Mouse (Mus musculus) effector memory CD4-positive, alpha-beta T cell, adult 7 months (primary cell): ENCODE data around the gene Fxyd1. TPM values are rescaled to one million over a fixed set of nuclear protein-coding genes. Genes with fewer than 3 reads are reported as not detected.

Source experiments
- polyA plus RNA-seq: library from polyadenylated mRNA; unstranded; fragments of 100-300 nt; shearing (Covaris generic); gene quantifications from one replicate; pipeline ENCODE4 v1.2.1, GENCODE M21; 2017

The Fxyd1 gene
- polyA plus RNA-seq: not detected

DNA sequence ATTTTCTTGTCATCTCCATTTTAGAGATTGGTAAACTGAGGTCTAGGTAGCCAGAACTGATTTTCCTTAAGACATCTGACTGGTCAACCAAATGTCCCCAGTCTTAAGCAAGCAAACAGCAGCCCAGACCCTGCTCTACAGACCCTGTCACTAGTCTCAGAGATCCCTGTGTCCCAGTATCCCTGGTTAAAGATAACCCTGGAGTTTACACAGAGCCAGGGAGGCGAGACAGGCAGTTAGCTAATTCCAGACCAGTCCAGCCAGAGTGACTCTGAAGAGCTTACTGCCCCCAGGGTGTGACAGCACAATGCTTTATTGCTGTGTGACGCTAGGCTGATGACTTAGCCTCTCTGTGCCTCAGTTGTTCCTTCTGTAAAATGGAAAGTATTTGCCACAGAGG, at the start of gene Fxyd1:
TSS of gene Fxyd1 (minus strand) at position 129 of the 400 bp plus-strand sequence.

GRCm38 (mm10) chr7:31076492-31076891, 19.5 kb upstream of the Fxyd1 start, which contains the start of gene Fxyd3:
Fxyd3 (minus strand) TSS chr7:31076704.

DNA sequence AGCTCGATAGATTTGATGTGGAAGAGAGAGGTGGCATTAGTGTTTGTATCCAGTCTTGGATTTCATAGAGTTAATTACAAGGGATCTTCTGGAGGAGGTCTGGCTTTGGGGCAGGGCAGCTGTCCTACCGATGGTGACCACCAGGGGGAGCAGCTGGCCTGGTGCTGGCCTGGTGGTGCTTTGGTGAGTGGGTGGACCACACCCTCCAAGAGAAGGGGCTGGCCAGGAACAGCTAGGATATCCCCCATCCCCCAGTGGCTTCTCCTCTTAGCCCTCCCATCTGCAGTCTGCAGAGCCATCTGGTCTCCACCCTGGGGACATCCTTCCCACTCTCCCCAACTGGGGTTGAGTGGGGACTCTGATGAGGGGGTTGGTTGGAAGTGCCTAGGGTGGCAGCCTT, 2.1 kb upstream of the Fxyd1 start, which contains the start of gene Lgi4:
TSS of gene Lgi4 (plus strand) at position 235 of the 400 bp plus-strand sequence.

GRCm38 (mm10) chr7:31051321-31052021, 5.5 kb downstream of the Fxyd1 start, which contains the start of gene Fxyd7:
Fxyd7 (minus strand) TSS chr7:31051467.

DNA sequence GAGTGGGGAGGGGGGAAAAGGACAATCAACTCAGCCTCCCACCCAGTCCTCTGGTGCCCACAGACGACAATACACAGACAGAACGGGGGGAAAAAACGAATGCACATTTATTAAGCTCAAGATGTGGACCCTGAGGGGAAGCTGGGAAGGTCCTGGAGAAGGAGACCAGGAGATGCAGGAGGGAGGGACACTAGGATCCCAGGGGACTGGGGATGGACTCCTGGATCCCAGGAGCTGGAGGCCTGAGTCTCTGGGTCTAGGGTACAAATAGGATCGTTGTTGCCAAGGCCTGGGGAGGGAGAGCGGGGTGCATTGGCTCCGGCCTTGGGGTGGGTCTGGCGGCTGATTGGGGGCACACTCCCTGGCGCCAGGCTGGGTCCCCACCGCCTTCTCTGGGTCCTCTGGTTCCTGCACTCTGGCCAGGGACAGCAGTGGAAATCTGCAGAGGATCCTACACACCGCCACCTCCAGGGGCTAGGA, 14.5 kb downstream of the Fxyd1 start, which contains the start of gene Fxyd5:
TSS of gene Fxyd5 (minus strand) at position 51 of the 480 bp plus-strand sequence.

Other genes with a start within 250 kb of the Fxyd1 start
- gene Ffar2, start 233.4 kb downstream of the Fxyd1 start, polyA plus RNA-seq: 0.27 TPM
- not detected for gene Ffar3, start 201.0 kb downstream of the Fxyd1 start, polyA plus RNA-seq
- gene Ffar1, start 195.6 kb downstream of the Fxyd1 start, polyA plus RNA-seq: not detected
- gene Cd22, start 176.9 kb downstream of the Fxyd1 start, polyA plus RNA-seq: 26.8 TPM
- 0.26 TPM for gene Mag, start 142.3 kb downstream of the Fxyd1 start, polyA plus RNA-seq
- not detected for gene Hamp2, start 132.5 kb downstream of the Fxyd1 start, polyA plus RNA-seq
- not detected for gene Hamp, start 113.2 kb downstream of the Fxyd1 start, polyA plus RNA-seq
- gene Usf2, start 100.4 kb downstream of the Fxyd1 start, polyA plus RNA-seq: 14.3 TPM
- 9.2 TPM for gene Lsr, start 83.7 kb downstream of the Fxyd1 start, polyA plus RNA-seq
- 0.33 TPM for gene Fam187b, start 83.4 kb downstream of the Fxyd1 start, polyA plus RNA-seq
- 1,577 TPM for gene Fxyd5, start 14.7 kb downstream of the Fxyd1 start, polyA plus RNA-seq
- gene Fxyd7, start 5.7 kb downstream of the Fxyd1 start, polyA plus RNA-seq: 0.85 TPM
- not detected for gene Lgi4, start 2.1 kb upstream of the Fxyd1 start, polyA plus RNA-seq
- not detected for gene Fxyd3, start 19.5 kb upstream of the Fxyd1 start, polyA plus RNA-seq
- gene Hpn, start 58.1 kb upstream of the Fxyd1 start, polyA plus RNA-seq: not detected
- gene Scn1b, start 69.8 kb upstream of the Fxyd1 start, polyA plus RNA-seq: not detected
- gene Gramd1a, start 98.7 kb upstream of the Fxyd1 start, polyA plus RNA-seq: 372 TPM
- gene Scgb2b2, start 233.3 kb upstream of the Fxyd1 start, polyA plus RNA-seq: not detected
- not detected for gene Scgb1b2, start 234.6 kb upstream of the Fxyd1 start, polyA plus RNA-seq